Mouse (Mus musculus): ENCODE data around the gene Mcee.
A peak's percentile ranks its signal among the peaks of the same experiment; 100 is the strongest.

The Mcee gene

GRCm38 (mm10) chr7:64392122-64392818, at the start of gene Mcee, which contains the start of gene Mphosph10:
Gene Mcee (plus strand): TSS chr7:64392607.
Gene Mphosph10 (minus strand): TSS chr7:64392268.
- peak; percentile 95 for DNase-seq (ENCODE audit: low spot score)

GRCm38 (mm10) chr7:64347813-64348212, 44.6 kb upstream of the Mcee start:
- DNase-seq (ENCODE audit: low spot score): no peak

GRCm38 (mm10) chr7:64349147-64349861, 43.1 kb upstream of the Mcee start:
- no peak for DNase-seq (ENCODE audit: low spot score)

- peak; percentile 56 for DNase-seq (ENCODE audit: low spot score)
These were observed 41.3 kb upstream of the Mcee start for GRCm38 (mm10) chr7:64351087-64351486.

- no peak for DNase-seq (ENCODE audit: low spot score)
These were observed 38.2 kb upstream of the Mcee start for GRCm38 (mm10) chr7:64354206-64354605.

GRCm38 (mm10) chr7:64356661-64357060, 35.7 kb upstream of the Mcee start:
- no peak for DNase-seq (ENCODE audit: low spot score)

GRCm38 (mm10) chr7:64357405-64357804, 35.0 kb upstream of the Mcee start:
- DNase-seq (ENCODE audit: low spot score): no peak

- no peak for DNase-seq (ENCODE audit: low spot score)
These were observed 33.7 kb upstream of the Mcee start for GRCm38 (mm10) chr7:64358666-64359065.

- DNase-seq (ENCODE audit: low spot score): no peak
These were observed 32.3 kb upstream of the Mcee start for GRCm38 (mm10) chr7:64359943-64360585.

GRCm38 (mm10) chr7:64360586-64360945, 31.8 kb upstream of the Mcee start:
- DNase-seq (ENCODE audit: low spot score): no peak

GRCm38 (mm10) chr7:64365863-64366262, 26.5 kb upstream of the Mcee start:
- DNase-seq (ENCODE audit: low spot score): no peak

- peak; percentile 78 for DNase-seq (ENCODE audit: low spot score)
These were observed 22.6 kb upstream of the Mcee start for GRCm38 (mm10) chr7:64369841-64370240.

- no peak for DNase-seq (ENCODE audit: low spot score)
These were observed 20.2 kb upstream of the Mcee start for GRCm38 (mm10) chr7:64371940-64372878.

- no peak for DNase-seq (ENCODE audit: low spot score)
These were observed 19.1 kb upstream of the Mcee start for GRCm38 (mm10) chr7:64373147-64373829.

- peak; percentile 83 for DNase-seq (ENCODE audit: low spot score)
These were observed 18.4 kb upstream of the Mcee start, which contains the start of gene Fan1 for GRCm38 (mm10) chr7:64373830-64374562. Gene Fan1 (minus strand): TSS chr7:64374095.

GRCm38 (mm10) chr7:64391479-64391878, 928 bp upstream of the Mcee start:
- no peak for DNase-seq (ENCODE audit: low spot score)

- DNase-seq (ENCODE audit: low spot score): no peak
These were observed 378 bp downstream of the Mcee start for GRCm38 (mm10) chr7:64392819-64393151.

GRCm38 (mm10) chr7:64400725-64401124, 8.3 kb downstream of the Mcee start:
- DNase-seq (ENCODE audit: low spot score): peak; percentile 43

GRCm38 (mm10) chr7:64402452-64402851, 10.0 kb downstream of the Mcee start:
- no peak for DNase-seq (ENCODE audit: low spot score)

- DNase-seq (ENCODE audit: low spot score): no peak
These were observed 11.6 kb downstream of the Mcee start for GRCm38 (mm10) chr7:64403989-64404388.

GRCm38 (mm10) chr7:64424861-64425260, 32.5 kb downstream of the Mcee start:
- no peak for DNase-seq (ENCODE audit: low spot score)
